Mouse (Mus musculus) embryonic facial prominence, embryonic 11.5 days (tissue): ENCODE data around the gene Tbc1d10c. TPM values are rescaled to one million over a fixed set of nuclear protein-coding genes. Genes with fewer than 3 reads are reported as not detected.

Experiments used
- ATAC-seq: fragments of 200-750 bp; cut with Nextera tagmentation; replicated peaks from 2 replicates; pipeline ENCODE4 v1.8.0; 2017; ENCODE audit warnings: low read depth; ENCODE audit not compliant: insufficient number of reproducible peaks, low FRiP score, low TSS enrichment
- DNase-seq: peaks from one replicate; pipeline ENCODE4 v3.0.0-alpha.2; 2015; ENCODE audit warnings: low spot score
- H3K27ac ChIP-seq: fragments of 300-500 bp; sonication (generic); replicated peaks from 2 replicates; pipeline ENCODE4 v1.5.1; 2014; ENCODE audit warnings: mild to moderate bottlenecking, low read depth, low read length, control low read depth
- H3K27me3 ChIP-seq: fragments of 300-500 bp; sonication (generic); 2 replicates; pipeline ENCODE4 v1.6.1; 2014; ENCODE audit warnings: mild to moderate bottlenecking, low read length, moderate library complexity, mixed read lengths; ENCODE audit not compliant: control insufficient read depth, insufficient read depth
- H3K36me3 ChIP-seq: fragments of 300-500 bp; sonication (generic); replicated peaks from 2 replicates; pipeline ENCODE4 v1.6.1; 2014; ENCODE audit warnings: low read depth, mild to moderate bottlenecking, low read length, moderate library complexity, mixed read lengths; ENCODE audit not compliant: control insufficient read depth, insufficient read depth
- H3K4me1 ChIP-seq: fragments of 300-500 bp; sonication (generic); 2 replicates; pipeline ENCODE4 v1.6.1; 2014; ENCODE audit warnings: low read length, mixed read lengths; ENCODE audit not compliant: control insufficient read depth, insufficient read depth
- H3K4me2 ChIP-seq: fragments of 300-500 bp; sonication (generic); 2 replicates; pipeline ENCODE4 v1.6.1; 2014; ENCODE audit warnings: low read depth, mild to moderate bottlenecking, control low read depth, low read length, moderate library complexity
- H3K4me3 ChIP-seq: fragments of 300-500 bp; sonication (generic); 2 replicates; pipeline ENCODE4 v1.5.1; 2014; ENCODE audit warnings: low read depth, low read length, control low read depth
- H3K9ac ChIP-seq: fragments of 300-500 bp; sonication (generic); replicated peaks from 2 replicates; pipeline ENCODE4 v1.6.1; 2014; ENCODE audit warnings: mild to moderate bottlenecking, control low read depth, low read length
- H3K9me3 ChIP-seq: fragments of 300-500 bp; sonication (generic); replicated peaks from 2 replicates; pipeline ENCODE4 v1.6.1; 2016; ENCODE audit warnings: mild to moderate bottlenecking, low read length, inconsistent platforms, mixed read lengths; ENCODE audit not compliant: control insufficient read depth
- WGBS: fragments of 180-500 bp; shearing (Covaris S2); extraction: QIAGEN DNeasy Blood & Tissue Kit; methylation state at CpG from one replicate; pipeline ENCODE4 v1.1.7; 2014; 5-methylcytosine and 5-hydroxymethylcytosine counted together
- polyA plus RNA-seq: library from polyadenylated mRNA; unstranded; fragments of >200 nt; fragmentation: Nextera tagmentation; extraction: Ambion mirVana; gene quantifications from 2 replicates; pipeline ENCODE4 v1.2.1, GENCODE M21; 2014

Tbc1d10c gene
- polyA plus RNA-seq, 1 experiment from 2014 or later = 1.4 TPM

DNA sequence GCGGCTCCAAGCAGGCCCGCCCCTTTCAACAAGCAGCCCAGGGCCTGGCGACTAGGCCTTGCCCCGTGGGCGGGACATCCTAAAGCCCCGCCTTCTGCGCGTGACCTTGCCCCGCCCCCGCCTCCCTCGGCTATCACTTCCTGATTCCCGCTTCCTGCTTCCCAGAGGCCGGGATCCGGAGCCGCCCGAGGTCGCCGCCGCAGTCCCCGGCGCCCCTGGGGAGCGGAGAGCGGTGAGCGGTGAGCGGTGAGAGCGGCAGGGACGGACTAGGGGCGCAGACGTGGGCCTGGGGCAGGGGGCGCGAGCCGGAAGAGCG, 42.6 kb downstream of the Tbc1d10c start, which contains the start of gene Coro1b:
TSS of gene Coro1b (plus strand) at position 129 of the 316 bp plus-strand sequence.
- peak within 1 kb of the TSS; percentile 84 for H3K4me2 ChIP-seq
- peak within 1 kb of the TSS; percentile 73 for H3K4me3 ChIP-seq
- peak; percentile 94 for ATAC-seq
- peaks cover 4% of the 10 kb centered on the region for H3K4me1 ChIP-seq
- H3K36me3 ChIP-seq = no peaks in the 10 kb centered on the region
- peak within 1 kb of the TSS; percentile 78 for H3K9ac ChIP-seq
- no peaks in the 10 kb centered on the region for H3K27me3 ChIP-seq
- under 1% methylated on average over 33 of the region's 33 CpGs for WGBS
- DNase-seq = peak; percentile 95
- no peak within 1 kb of the TSS; the same call in 1 of the 2 replicates for H3K27ac ChIP-seq
- H3K9me3 ChIP-seq = no peaks in the 10 kb centered on the region

DNA sequence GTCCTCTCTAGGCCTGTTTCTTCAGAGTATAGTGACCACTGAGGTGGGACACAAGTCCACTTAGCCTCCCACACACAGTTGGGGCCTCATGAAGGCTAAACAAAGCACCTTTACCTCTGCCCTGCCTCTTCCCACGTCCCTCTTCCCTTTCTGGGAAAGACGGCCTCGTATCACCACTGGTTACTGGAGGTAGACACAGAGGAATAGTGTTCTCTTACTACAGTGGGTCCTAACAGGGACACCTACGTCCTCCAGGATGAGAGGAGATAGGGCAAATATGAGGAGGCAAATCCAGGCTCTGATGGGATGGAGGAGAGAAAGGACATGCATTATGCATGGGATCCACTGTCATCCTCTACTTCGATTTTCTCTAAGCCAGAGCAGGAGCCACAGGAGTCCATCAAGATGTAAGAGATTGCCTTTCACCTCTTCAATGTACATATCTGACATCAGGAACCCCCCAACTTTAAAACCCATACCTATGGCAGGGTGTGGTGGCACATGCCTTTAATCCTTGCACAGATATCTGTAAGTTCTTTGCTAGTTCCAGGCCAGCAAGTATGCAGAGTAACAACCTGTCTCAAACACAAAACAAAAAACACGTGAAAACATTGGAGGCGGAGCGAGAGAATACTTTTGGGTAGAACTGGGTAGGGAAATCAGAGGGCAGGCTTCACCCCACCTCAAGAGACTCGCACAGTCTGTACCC, 43.1 kb downstream of the Tbc1d10c start:
- no peaks in the 10 kb centered on the region for H3K9me3 ChIP-seq
- peaks cover 4% of the 10 kb centered on the region for H3K4me1 ChIP-seq
- ATAC-seq (no peak), DNase-seq (no peak)
- H3K4me2 ChIP-seq = 0 out of 2 replicates have a peak overlapping the region, but pooled peaks have one; percentile 13
- 40% methylated on average over 9 of the region's 9 CpGs for WGBS
- no peaks in the 10 kb centered on the region for H3K27me3 ChIP-seq
- peak overlapping the region; percentile 73 for H3K4me3 ChIP-seq
- H3K36me3 ChIP-seq = no peaks in the 10 kb centered on the region
- H3K9ac ChIP-seq = peak overlapping the region; percentile 18; the same call in 1 of the 2 replicates
- no peak overlapping the region for H3K27ac ChIP-seq

GRCm38 (mm10) chr19:4147022-4147405, 44.1 kb downstream of the Tbc1d10c start:
- H3K4me1 ChIP-seq = peaks cover 4% of the 10 kb centered on the region
- no peak overlapping the region for H3K9ac ChIP-seq
- H3K9me3 ChIP-seq = no peaks in the 10 kb centered on the region
- no peak overlapping the region for H3K27ac ChIP-seq
- H3K4me2 ChIP-seq = no peak overlapping the region
- no peak overlapping the region for H3K4me3 ChIP-seq
- H3K27me3 ChIP-seq = no peaks in the 10 kb centered on the region
- no peaks in the 10 kb centered on the region for H3K36me3 ChIP-seq
- no peak for DNase-seq
- 37% methylated on average over 3 of the region's 3 CpGs for WGBS
- ATAC-seq = no peak

DNA sequence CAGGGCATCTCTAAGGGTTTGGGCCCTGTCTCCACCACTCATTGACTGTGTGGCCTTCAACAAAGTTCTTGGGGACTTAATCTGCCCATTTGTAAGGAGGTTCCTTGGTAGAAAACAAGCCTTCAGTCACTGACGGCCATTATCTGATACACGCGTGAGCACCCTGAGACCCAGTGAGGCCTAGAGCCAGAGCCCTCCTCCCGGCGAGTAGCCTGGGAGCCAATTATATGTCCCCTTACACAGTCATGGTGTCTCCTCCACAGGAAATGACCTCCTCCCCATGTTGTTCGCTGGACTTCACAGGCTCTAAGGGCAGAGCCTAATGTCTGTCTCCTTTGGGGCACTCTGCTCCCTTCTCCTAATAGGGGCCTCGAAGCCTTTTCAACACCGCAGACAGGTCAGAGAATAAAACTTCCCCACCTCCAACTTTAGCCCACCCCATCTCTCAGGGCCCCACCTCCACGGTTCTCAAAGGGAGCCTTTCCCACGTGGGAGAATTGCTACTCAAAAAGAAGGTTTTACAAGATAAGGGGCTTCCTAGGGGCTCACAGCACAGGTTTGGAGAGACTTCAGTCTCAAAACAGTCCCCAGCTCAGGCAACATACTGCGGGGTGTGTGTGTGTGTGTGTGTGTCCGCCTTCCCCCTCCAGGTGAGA, 44.6 kb downstream of the Tbc1d10c start:
- Histone ChIP-seq H3K4me3 (no peak overlapping the region), H3K9me3 (no peaks in the 10 kb centered on the region), H3K9ac (no peak overlapping the region), H3K27me3 (no peaks in the 10 kb centered on the region), H3K27ac (no peak overlapping the region), H3K36me3 (no peaks in the 10 kb centered on the region), H3K4me2 (no peak overlapping the region), H3K4me1 (peaks cover 4% of the 10 kb centered on the region)
- 58% methylated on average over 12 of the region's 12 CpGs for WGBS
- ATAC-seq (no peak), DNase-seq (no peak)

DNA sequence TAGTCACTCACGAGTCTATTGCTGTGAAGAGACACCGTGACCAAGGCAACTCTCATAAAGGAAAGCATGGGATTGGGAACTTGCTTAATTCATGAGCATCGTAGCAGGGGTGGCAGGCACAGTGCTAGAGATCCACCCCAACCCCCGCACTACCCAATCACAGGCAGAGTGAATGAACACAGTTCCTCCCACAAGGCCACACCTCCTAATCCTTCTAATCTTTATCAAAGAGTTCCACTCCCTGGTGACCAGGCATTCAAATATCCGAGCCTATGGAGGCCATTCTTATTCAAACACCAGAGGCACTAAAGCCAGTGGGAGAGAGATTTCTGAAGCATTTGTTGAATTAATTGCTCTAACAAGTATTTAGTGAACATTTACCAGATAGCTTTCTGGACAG, 45.1 kb downstream of the Tbc1d10c start:
- Histone ChIP-seq H3K36me3 (no peaks in the 10 kb centered on the region), H3K9me3 (no peaks in the 10 kb centered on the region), H3K4me3 (no peak overlapping the region), H3K4me1 (peaks cover 4% of the 10 kb centered on the region), H3K27me3 (no peaks in the 10 kb centered on the region), H3K9ac (no peak overlapping the region), H3K4me2 (no peak overlapping the region), H3K27ac (no peak overlapping the region)
- ATAC-seq (no peak), DNase-seq (no peak)
- 87% methylated on average over 5 of the region's 5 CpGs for WGBS

DNA sequence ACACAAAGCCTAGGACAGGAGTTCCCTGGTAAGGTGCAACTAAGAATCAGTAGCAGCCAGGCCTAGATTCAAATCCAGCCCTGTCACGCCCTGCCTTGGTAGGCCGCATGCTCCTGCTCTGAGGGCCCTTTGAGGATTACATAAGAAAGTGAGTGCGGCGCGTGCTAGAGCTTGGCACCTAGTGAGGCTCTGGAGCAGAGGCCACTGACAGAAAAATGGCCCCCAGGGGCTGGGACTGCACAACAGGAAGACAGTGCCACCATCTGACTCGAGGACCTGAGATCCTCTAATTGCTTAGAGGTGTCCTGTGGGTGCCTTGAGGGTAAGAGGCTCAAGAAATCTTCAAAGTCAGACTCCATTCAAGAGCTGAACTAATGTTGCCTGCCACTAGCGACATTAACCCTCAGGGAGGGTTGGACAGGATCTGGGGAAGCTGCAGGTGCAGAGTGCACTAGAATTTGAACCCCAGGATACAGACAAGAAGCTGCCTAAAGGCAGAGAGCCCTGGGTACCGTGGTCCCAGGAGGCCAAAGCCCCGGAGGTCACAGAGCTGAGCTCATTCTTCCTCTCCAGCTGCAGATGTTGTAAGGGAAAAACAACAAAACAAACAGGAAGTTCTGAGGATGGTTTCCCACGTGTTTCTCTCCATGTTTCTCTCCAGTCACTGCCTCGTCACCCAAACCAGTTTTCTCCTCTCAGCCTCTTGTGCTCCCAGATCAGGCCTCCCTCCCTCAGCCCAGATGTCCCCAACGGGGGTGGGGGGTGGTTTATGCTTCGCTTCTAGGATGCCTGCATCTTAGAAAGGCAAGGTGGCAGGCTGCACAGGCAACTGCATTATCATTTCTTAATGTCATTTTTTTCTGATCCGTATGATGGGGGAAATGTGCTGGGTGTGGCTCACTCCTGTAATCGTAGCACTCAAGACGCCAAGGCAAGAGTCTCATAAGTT, 46.3 kb downstream of the Tbc1d10c start:
- Histone ChIP-seq H3K36me3 (no peaks in the 10 kb centered on the region), H3K4me1 (peaks cover 4% of the 10 kb centered on the region), H3K4me2 (no peak overlapping the region), H3K9me3 (no peaks in the 10 kb centered on the region), H3K27me3 (no peaks in the 10 kb centered on the region), H3K4me3 (no peak overlapping the region), H3K9ac (no peak overlapping the region), H3K27ac (no peak overlapping the region)
- DNase-seq (no peak), ATAC-seq (no peak)
- 78% methylated on average over 16 of the region's 16 CpGs for WGBS

DNA sequence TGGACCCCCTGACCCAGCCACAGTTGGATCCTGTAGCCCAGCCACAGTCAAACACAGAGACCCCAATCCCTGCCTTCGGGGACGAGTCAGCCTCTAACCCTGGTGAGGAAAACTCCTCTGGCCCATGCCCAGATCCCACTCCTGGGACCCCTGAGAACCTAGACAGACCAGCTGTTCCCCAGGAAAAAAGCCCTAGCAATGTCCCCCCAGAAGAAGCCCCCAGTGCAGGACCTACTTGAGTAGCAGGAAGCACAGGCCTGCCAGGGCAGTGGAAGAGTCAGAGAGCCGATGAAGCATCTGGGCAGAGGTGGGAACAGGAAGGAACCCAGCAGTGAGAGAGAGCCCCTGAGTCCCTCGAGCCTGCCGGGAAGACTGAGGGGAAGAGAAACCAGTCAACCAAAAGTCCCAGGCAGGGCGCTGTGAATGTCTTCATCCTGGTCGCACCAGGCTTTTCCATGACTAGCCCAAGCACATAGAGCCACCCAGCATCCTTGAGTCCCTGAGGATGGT, 47.3 kb downstream of the Tbc1d10c start, which contains the start of gene Cabp4:
TSS of gene Cabp4 (minus strand) at position 275 of the 510 bp plus-strand sequence.
- Histone ChIP-seq H3K9me3 (no peaks in the 10 kb centered on the region), H3K9ac (no peak within 1 kb of the TSS), H3K4me3 (no peak within 1 kb of the TSS), H3K36me3 (no peaks in the 10 kb centered on the region), H3K4me2 (no peak within 1 kb of the TSS), H3K4me1 (no peaks in the 10 kb centered on the region; the same call in 1 of the 2 replicates), H3K27ac (no peak within 1 kb of the TSS), H3K27me3 (no peaks in the 10 kb centered on the region)
- ATAC-seq (no peak), DNase-seq (no peak)
- WGBS = 86% methylated on average over 7 of the region's 7 CpGs
